Mouse (Mus musculus): ENCODE results near the gene Itgb5.

Gene Itgb5

GRCm38 (mm10) chr16:33832057-33832456 is 2.6 kb downstream of the Itgb5 start:
- DNase-seq (ENCODE audit: low read depth, low spot score): no peak

GRCm38 (mm10) chr16:33832728-33833428 is 3.4 kb downstream of the Itgb5 start:
- peak; percentile 47 for DNase-seq (ENCODE audit: low read depth, low spot score)

DNA sequence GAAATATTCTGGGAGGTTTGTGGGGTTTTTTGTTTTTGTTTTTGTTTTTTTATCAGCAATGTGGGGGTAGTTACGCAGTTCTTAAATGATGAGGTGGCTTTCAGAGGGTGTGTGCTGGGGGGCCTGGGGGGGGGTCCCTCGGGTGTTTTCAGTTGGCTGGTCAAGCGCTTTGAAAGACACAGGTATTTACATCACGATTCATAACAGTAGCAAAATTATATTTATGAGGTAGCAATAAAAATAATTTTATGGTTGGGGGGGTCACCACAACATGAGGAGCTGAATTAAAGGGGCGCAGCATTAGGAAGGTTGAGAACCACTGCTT is 3.9 kb downstream of the Itgb5 start:
- DNase-seq (ENCODE audit: low read depth, low spot score): no peak

GRCm38 (mm10) chr16:33833781-33834482 is 4.5 kb downstream of the Itgb5 start:
- peak; percentile 65 for DNase-seq (ENCODE audit: low read depth, low spot score)

- DNase-seq (ENCODE audit: low read depth, low spot score): no peak
These were observed 7.2 kb downstream of the Itgb5 start for GRCm38 (mm10) chr16:33836676-33837075.

DNA sequence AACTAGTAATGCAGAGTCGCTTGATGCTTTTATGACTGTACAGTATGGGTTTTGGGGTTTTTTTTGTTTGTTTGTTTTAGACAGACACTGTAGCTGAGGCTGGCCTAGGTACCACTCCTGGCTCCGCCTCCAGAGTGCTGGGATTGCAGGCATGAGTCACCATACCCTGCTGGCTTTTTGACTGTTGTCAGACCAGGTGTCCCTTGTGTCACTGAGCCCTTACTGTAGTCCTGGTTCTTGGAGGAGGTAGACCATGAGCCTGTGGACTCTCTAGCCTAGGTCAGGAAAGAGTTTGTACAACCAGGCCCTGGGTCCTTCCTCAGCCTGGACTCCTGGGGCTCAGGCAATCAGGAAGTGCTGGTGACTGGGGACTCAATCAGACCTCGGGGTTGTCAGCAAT is 7.7 kb downstream of the Itgb5 start:
- DNase-seq (ENCODE audit: low read depth, low spot score): no peak

DNA sequence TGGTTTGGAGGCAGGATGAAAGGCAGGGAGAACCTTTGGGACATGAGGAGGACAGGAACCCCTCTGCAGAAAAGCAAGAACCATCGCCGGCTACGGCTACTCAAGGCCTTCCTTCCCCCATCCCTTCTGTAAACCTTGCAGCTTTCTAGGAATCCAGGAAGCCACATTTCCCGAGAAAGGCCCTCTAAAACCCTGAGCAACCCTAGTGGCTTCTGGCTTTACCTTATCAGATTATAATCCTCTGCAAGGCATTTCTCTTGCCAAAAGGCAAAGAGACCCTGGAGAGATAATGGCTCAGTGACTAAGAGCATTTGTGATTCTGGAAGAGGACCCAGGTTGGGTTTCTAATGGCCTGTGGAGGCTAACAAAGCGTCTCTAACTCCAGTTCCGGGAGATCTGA is 11.2 kb downstream of the Itgb5 start:
- DNase-seq (ENCODE audit: low read depth, low spot score): no peak

- no peak for DNase-seq (ENCODE audit: low read depth, low spot score)
These were observed 12.8 kb downstream of the Itgb5 start for GRCm38 (mm10) chr16:33842081-33842880.

DNA sequence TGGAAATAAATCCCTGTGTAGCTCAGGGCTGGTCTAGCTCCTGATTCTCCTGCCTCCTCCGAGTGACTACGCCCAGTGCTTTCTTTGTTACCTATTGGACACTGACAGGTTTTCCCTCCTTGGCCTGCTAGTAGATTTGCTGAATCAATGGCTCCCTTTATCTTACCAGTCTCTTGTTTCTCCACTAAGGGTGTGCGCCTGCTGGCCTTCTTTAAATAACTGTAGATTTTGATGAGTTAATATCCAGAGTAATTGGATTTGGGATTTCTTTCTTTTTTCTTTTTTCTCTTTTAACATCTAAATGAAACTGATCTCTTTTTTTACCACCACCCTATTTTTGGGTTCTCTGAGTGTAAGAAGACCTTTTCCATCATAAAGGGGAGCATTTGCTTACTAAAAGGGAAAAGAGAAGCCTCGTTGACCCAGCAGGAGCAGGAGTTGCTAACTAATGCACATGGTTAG is 14.7 kb downstream of the Itgb5 start:
- no peak for DNase-seq (ENCODE audit: low read depth, low spot score)

- no peak for DNase-seq (ENCODE audit: low read depth, low spot score)
These were observed 15.4 kb downstream of the Itgb5 start for GRCm38 (mm10) chr16:33844866-33845265.

DNA sequence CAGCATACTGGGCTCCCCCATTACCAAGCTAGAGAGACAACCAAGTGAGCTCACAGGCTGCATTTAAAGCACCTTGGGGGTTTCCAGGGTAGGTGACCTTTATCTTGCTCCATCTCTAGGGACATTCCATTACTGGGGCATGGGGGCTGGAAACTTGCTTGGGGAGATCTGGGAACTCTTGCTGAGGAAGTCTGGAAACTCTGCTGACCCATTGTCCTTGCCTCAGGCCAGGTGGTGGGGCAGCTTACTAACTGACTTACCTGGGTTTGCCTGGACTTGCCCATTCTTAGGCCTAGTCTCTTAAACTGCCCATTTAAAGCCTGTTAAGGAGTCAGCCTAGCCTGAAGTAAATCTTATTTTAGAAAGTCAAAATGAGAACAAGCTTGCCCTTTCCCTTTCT is 23.8 kb downstream of the Itgb5 start:
- no peak for DNase-seq (ENCODE audit: low read depth, low spot score)

- DNase-seq (ENCODE audit: low read depth, low spot score): no peak
These were observed 29.3 kb downstream of the Itgb5 start for GRCm38 (mm10) chr16:33858766-33859165.

- no peak for DNase-seq (ENCODE audit: low read depth, low spot score)
These were observed 29.9 kb downstream of the Itgb5 start for GRCm38 (mm10) chr16:33859380-33859779.

DNA sequence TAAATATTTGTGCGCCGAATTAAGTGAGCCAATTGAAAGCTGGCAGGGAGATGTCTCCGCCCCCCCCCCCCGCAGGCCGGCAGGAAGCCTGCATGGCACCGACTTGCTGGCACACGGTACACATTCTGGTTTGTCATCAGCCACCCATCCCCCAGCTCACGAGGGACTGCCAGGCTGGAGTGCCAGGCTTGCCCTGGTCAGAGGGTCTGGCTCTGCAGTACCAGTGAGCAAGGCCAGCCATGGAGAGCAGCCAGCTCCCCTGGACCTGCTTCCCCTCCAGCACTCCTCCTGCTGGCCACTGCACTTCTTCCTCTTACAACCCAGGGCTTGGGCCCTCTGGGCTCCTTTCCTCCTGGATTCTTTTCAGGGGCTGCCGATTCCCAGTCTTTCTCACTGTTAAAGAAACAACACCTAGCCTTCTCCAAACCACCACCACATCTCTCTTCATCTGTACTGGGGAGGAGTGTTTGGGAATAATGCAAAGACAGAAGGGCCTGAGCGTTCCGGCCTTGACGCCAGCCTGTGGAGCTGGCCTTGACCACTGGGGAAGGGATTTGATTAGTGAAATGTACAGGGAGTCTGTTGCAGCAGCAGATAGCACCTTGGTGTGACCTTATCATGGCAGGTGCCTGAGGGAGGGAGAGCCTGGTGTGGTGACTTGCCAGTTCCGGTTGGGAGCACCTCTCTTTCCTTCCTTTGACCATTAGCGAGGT is 30.7 kb downstream of the Itgb5 start:
- no peak for DNase-seq (ENCODE audit: low read depth, low spot score)

GRCm38 (mm10) chr16:33862406-33862805 is 32.9 kb downstream of the Itgb5 start:
- no peak for DNase-seq (ENCODE audit: low read depth, low spot score)

DNA sequence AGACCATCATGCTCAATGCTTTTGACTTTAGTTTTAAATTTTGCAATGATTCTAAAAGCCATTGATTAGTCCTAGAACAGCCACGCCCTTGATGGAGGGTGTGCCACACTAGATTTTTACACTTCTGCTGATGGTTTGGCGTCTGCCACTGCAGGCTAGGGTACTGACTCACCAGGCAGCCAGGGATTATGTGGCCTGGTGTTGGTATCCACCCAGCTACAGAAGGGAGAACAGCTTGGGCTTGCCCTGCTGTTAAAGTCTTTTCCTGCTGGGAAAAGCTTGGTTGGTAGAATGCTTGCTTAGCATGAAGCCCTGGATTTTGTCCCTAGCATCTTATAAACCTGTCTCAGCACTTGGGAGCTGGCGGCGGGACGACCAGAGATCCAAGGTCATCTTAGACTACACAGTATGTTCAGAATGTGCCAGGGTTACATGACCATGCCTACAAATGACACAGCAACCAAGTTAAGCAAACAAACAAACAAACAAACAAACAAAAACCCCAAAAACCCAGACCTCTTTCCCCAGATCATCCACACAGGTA is 33.8 kb downstream of the Itgb5 start:
- DNase-seq (ENCODE audit: low read depth, low spot score): no peak

DNA sequence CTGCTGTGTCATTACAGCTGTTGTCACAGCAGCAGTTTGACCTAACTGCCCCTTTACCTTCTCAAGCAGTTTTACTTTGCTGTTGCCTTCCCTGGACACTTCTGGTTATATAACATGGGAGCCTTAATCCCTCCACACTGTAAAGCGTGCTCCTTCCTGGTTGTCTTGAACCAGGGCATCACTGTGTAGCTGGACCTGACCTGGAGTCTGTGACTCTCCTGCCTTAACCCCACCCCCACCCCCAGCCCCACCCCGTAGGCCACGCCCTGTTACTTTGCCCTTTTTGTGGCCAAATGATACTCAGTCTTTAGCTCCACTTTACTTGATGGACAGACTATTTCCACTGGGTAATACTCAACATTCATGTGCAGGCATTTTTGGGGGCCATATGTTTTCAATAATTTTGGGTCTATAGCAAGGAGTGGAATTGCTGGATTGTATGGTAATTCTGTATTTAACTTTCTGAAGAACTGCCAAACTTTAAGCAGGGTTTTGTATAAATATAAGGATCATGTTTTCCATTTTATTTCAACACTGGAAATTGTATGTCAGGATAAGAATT is 40.8 kb downstream of the Itgb5 start:
- no peak for DNase-seq (ENCODE audit: low read depth, low spot score)

GRCm38 (mm10) chr16:33870988-33871758 is 41.7 kb downstream of the Itgb5 start:
- no peak for DNase-seq (ENCODE audit: low read depth, low spot score)

GRCm38 (mm10) chr16:33871865-33872443 is 42.5 kb downstream of the Itgb5 start:
- no peak for DNase-seq (ENCODE audit: low read depth, low spot score)

DNA sequence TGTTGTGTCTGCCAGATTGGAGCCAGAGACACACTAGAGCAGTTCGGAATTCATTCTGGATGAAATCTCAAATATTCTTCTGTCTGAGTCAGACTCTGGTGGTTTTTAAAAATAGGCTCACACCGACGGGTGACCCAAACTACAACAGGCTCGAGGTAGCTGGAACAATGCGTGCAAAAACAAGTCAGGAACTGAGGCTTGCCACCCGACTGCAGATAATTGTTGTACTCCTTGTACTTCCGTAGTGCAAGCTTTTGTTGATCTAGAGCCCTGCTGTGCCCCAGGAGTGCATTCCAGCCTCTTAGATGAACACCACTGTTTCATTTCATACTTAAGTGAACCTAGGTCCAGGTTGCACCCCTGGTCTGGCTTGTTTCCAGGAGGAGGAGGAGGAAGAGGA is 43.8 kb downstream of the Itgb5 start:
- DNase-seq (ENCODE audit: low read depth, low spot score): no peak

Measured in mesoderm, embryonic 11.5 days (tissue).